Mouse (Mus musculus) right cerebral cortex, postnatal 36 days (tissue): ENCODE measurements around the gene Ifi203.
"Not testable (repeated sequence)": the region's sequence is repeated elsewhere in the genome, so short reads cannot be mapped to it uniquely, and the experiment has no call there.

Experiments
- DNase-seq, 2 experiments: peaks; one replicate each; pipeline ENCODE4 v3.0.0; 2022; ENCODE audit warnings: low spot score in 2 of 2, mixed read lengths in 1 of 2

The Ifi203 gene

GRCm38 (mm10) chr1:173941924-173942779, at the start of gene Ifi203, which contains the start of gene Mndal:
TSS of gene Ifi203 (minus strand) at chr1:173942672.
TSS of gene Mndal (minus strand) at chr1:173942491.
- not testable (repeated sequence) for DNase-seq

- not testable (repeated sequence) for DNase-seq
Observed at GRCm38 (mm10) chr1:173982694-173983305, 40.3 kb upstream of the Ifi203 start, which contains the start of gene Ifi202b. TSS of gene Ifi202b (minus strand) at chr1:173982744.

DNA sequence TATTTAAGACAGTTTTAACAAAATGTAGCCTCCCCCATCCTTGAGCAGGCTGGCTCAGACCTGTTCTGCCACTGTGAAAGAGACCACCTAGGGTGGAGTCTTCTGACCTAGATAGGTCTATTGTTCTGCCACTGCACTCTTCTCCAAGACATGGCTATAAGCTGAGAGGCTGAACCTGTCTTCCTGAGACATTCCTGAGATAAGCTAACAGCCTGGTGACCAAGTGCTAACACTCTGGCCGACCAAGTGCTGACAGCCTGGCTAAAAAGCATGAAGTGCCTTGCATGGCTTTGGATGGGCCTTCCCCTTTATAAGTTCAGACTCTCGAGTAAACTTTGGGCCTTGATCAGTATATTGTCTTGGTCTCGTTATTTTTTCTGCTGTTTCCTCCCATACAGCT, 38.6 kb upstream of the Ifi203 start:
- DNase-seq = not testable (repeated sequence)

GRCm38 (mm10) chr1:173977622-173978021, 35.1 kb upstream of the Ifi203 start:
- DNase-seq = no peak

GRCm38 (mm10) chr1:173973111-173973510, 30.6 kb upstream of the Ifi203 start:
- peak in 1 of 2 experiments; percentile 42 for DNase-seq

GRCm38 (mm10) chr1:173961491-173961890, 19.0 kb upstream of the Ifi203 start:
- not testable (repeated sequence) for DNase-seq

- DNase-seq = not testable (repeated sequence)
Observed at GRCm38 (mm10) chr1:173959998-173960397, 17.5 kb upstream of the Ifi203 start.

- DNase-seq = not testable (repeated sequence)
Observed at GRCm38 (mm10) chr1:173955839-173956527, 13.5 kb upstream of the Ifi203 start.

- no peak for DNase-seq
Observed at GRCm38 (mm10) chr1:173955071-173955796, 12.8 kb upstream of the Ifi203 start.

DNA sequence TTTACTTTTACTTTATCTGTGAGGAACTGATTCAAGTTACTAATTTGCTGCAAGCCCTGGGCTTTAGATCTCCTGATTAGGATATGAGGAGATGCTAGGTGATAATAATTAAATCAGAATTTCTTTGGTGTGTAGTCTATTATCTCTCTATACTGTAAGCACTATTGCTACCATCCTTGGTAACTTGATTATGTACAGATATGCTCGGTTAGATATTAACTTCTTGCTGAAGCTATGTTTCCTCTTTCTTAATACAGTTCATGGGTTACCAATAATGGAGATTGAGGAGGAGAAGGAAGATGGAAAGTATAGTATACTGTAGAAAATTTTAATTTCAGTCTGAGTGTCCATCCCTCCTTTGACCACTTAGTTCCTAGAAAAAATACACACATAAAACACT, 11.1 kb upstream of the Ifi203 start:
- no peak for DNase-seq

DNA sequence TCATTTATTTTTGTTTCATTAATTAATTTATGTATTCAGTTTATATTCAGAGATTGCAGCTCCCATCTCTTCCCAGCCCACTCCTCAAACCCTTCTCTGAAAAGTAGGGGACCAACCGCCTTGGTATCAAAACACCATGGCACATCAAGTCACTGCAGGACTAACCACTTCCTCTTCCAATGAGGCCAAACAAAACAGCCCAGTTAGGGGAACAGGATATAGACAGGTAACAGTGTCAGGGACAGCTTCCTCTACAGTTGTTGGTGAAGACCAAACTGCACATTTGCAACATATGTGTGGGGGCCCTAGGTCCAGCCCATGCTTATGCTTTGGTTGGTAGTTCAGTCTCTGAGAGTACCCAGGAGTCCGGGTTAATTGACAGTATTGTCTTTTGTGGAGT, 6.6 kb upstream of the Ifi203 start:
- DNase-seq = not testable (repeated sequence)

GRCm38 (mm10) chr1:173942780-173943066, 251 bp upstream of the Ifi203 start:
- DNase-seq = not testable (repeated sequence)

- DNase-seq = not testable (repeated sequence)
Observed at GRCm38 (mm10) chr1:173941522-173941921, 950 bp downstream of the Ifi203 start.

GRCm38 (mm10) chr1:173919279-173919678, 23.2 kb downstream of the Ifi203 start:
- not testable (repeated sequence) for DNase-seq

GRCm38 (mm10) chr1:173914559-173914958, 27.9 kb downstream of the Ifi203 start:
- DNase-seq = no peak

DNA sequence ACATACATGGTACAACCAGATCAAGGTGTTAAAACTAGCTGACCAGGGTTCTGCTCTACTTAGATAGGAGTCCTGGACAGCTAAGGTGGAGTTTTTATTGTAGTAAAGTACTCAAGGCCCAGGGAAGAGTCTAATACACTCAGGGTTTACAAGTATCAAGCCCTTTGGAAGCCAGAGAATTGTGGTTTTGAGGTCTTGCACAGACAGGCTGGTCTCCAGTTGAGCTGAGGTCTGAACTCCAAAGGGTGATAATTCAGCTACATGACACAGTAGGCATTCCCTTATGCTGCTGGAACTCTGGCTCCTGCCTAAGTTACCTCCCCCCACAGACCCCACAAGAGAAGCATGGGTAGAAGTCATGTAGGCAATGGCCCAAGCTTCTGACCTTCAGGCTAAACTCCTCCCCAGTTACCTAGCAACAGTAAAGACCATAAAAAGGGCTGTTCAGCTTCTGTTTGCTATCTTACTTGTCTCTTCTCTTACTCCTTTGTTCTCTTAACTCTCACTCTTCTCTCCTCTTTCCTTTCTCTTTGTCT, 29.1 kb downstream of the Ifi203 start:
- DNase-seq = not testable (repeated sequence)

DNA sequence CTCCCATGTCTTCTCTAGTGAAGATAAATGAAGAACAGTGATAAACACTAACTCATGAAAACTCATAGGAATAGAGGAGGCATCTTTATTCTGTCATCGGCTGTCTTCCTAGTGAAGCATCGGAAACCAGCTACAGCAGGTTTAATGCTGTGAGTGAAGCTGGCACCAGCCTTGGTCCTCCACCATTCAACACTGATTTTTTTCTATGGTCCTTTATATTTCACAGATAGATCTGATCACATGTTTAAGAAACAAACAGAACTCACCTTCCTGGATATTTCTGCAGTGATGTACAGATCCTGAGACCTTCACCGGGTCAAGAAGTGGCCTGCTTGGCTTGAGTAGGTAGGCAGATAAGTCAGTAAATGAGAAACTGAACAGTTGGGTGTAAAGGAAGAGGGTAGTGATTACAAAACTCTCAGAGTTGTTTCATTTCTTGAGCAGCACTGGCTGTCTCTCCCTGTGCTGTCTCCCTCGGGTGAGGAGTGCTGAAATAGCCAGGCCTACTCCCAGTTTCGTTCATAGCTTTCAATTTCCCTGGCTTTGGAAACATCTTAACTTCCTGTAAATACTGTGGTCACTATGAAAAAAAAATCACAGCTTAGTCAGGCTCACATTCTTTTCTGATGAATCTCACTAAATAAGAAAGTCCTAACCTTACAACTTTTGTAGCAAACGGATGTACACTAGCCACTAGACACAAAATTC, 29.8 kb downstream of the Ifi203 start, which contains the start of gene Ifi211:
Gene Ifi211 (minus strand): TSS at position 499 of the 708 bp plus-strand sequence.
- not testable (repeated sequence) for DNase-seq

DNA sequence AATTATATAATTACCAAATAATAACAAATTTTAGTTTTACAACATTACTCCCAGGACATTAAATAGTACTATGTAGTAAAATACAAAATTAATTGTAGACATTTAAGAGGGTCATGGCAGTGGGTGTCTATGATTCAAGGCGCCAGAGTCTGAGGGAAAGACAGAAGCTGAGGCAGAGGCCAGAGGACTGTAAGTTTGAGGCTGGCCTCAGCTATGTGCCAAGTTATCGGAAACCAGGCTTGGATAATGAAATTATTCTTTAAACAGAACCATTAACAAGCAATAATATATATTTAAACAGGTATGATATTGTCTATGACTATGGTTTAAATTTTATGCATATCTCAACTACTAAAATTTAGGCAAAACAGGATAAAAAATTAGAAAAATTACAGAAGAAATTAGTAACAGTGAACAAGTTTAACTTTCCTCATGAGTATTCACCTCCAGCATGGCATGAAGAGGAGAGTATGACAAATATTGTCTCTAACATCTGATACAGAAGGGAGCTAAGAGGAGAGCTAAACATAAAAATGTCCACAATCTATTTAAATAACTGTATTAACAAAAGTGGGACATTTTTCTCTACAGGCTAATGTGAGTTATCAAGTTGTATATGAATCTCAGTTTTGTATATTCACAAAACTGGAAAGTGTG, 30.5 kb downstream of the Ifi203 start:
- no peak for DNase-seq

- DNase-seq = not testable (repeated sequence)
Observed at GRCm38 (mm10) chr1:173908390-173908789, 34.1 kb downstream of the Ifi203 start.

GRCm38 (mm10) chr1:173905885-173906284, 36.6 kb downstream of the Ifi203 start:
- DNase-seq = not testable (repeated sequence)
